Mouse (Mus musculus): Measurements from ENCODE around the gene Astl. TPM values are rescaled to one million over a fixed set of nuclear protein-coding genes. Genes with fewer than 3 reads are reported as not detected.

Gene Astl
- total RNA-seq, 2 experiments from 2014 or later = not detected

Other genes starting within 250 kb of the Astl start
- 1 to 10 TPM in 1 of 2 experiments, under 1 TPM in 1; 0.45 to 1.2 TPM for gene Ncaph, start 204.7 kb upstream of the Astl start, total RNA-seq (2021)
- gene Itpripl1, start 195.2 kb upstream of the Astl start, total RNA-seq (2021) = 1 to 10 TPM; 2.5 to 3.0 TPM
- gene 1810024B03Rik, start 130.4 kb upstream of the Astl start, total RNA-seq (2021) = 1 to 10 TPM in 1 of 2 experiments, under 1 TPM in 1; 0.37 to 1.3 TPM
- gene Snrnp200, start 130.3 kb upstream of the Astl start, total RNA-seq (2021) = 10 to 100 TPM; 94.5 to 95.2 TPM
- 10 to 100 TPM; 72.8 to 81.6 TPM for gene Ciao1, start 90.8 kb upstream of the Astl start, total RNA-seq (2021)
- gene Tmem127, start 90.7 kb upstream of the Astl start, total RNA-seq (2021) = 10 to 100 TPM; 73.5 to 75.8 TPM
- 100 to 1,000 TPM in 1 of 2 experiments, 10 to 100 TPM in 1; 99.8 to 104 TPM for gene Stard7, start 68.4 kb upstream of the Astl start, total RNA-seq (2021)
- gene Dusp2, start 2.5 kb upstream of the Astl start, total RNA-seq (2021) = 1 to 10 TPM in 1 of 2 experiments, under 1 TPM in 1; 0.91 to 1.4 TPM
- gene Adra2b, start 24.6 kb downstream of the Astl start, total RNA-seq (2021) = under 1 TPM; 0.10 to 0.12 TPM
- gene Gpat2, start 86.6 kb downstream of the Astl start, total RNA-seq (2021) = under 1 TPM in 1 of 2 experiments, not detected in 1; 0.42 TPM
- 10 to 100 TPM; 14.7 to 19.0 TPM for gene Fahd2a, start 105.9 kb downstream of the Astl start, total RNA-seq (2021)
- gene Kcnip3, start 183.5 kb downstream of the Astl start, total RNA-seq (2021) = 10 to 100 TPM; 61.3 to 70.6 TPM
- under 1 TPM in 1 of 2 experiments, not detected in 1; 0.27 TPM for gene Prom2, start 202.8 kb downstream of the Astl start, total RNA-seq (2021)
- 1 to 10 TPM; 8.4 to 8.8 TPM for gene Zfp661, start 248.5 kb downstream of the Astl start, total RNA-seq (2021)
- 10 to 100 TPM; 82.9 to 94.5 TPM for gene Mrps5, start 248.6 kb downstream of the Astl start, total RNA-seq (2021)

Measured in layer of hippocampus, adult 18-20 months (tissue).